In genomic region chr17:86337076-86337475, GRCm38 (mm10) we compare ENCODE assay signal across 10 mouse cellular contexts.
A peak's percentile ranks its signal among the peaks of the same experiment; 100 is the strongest.
DNase-seq lines count a peak whose midpoint lies in the region; ATAC-seq lines count a peak whose summit lies in the region.
"Had no signal": no experiment of that assay in that cellular context is flagged by ENCODE, and none has a peak within 500 bp of the region (broad histone marks: within the 10 kb centered on the region; RNA-seq: fewer than 3 reads in every experiment).

No protein-coding gene starts in this region.

- no peak overlapping the region for H3K9ac ChIP-seq in lung, embryonic 15.5 days
- no peak overlapping the region for H3K9ac ChIP-seq in midbrain, embryonic 11.5 days (ENCODE audit: low read length)
- H3K9ac ChIP-seq: liver, embryonic 13.5 days had no signal

- no peaks in the 10 kb centered on the region for H3K9me3 ChIP-seq in heart, embryonic 10.5 days
- H3K9me3 ChIP-seq in lung, embryonic 15.5 days = no peaks in the 10 kb centered on the region
- no peaks in the 10 kb centered on the region for H3K9me3 ChIP-seq in midbrain, embryonic 11.5 days (ENCODE audit: control insufficient read depth, low read length)
- H3K9me3 ChIP-seq: liver, embryonic 13.5 days had no signal

- H3K4me3 ChIP-seq in heart, embryonic 10.5 days = no peak overlapping the region
- H3K4me3 ChIP-seq in lung, embryonic 15.5 days = no peak overlapping the region
- H3K4me3 ChIP-seq in midbrain, embryonic 11.5 days (ENCODE audit: low read depth, low read length) = no peak overlapping the region
- H3K4me3 ChIP-seq: liver, embryonic 13.5 days had no signal

- no peaks in the 10 kb centered on the region for H3K36me3 ChIP-seq in heart, embryonic 10.5 days
- H3K36me3 ChIP-seq in lung, embryonic 15.5 days = no peaks in the 10 kb centered on the region
- H3K36me3 ChIP-seq in splenic B cell, adult 2 months (ENCODE audit: control insufficient read depth, insufficient read depth, low read length, poor library complexity, severe bottlenecking) = no peaks in the 10 kb centered on the region
- H3K36me3 ChIP-seq in midbrain, embryonic 11.5 days (ENCODE audit: control insufficient read depth, insufficient read depth, low read length) = no peaks in the 10 kb centered on the region
- H3K36me3 ChIP-seq: liver, embryonic 13.5 days had no signal

- intact Hi-C loops in heart, postnatal 10 days (cut with DNase I) = no loop called here
- intact Hi-C loops in left cerebral cortex, postnatal 14 days (cut with DNase I) = no loop called here

- ATAC-seq in lung, embryonic 15.5 days (ENCODE audit: borderline replicate concordance, extremely low read depth, low FRiP score, low TSS enrichment) = no peak
- ATAC-seq in midbrain, embryonic 11.5 days (ENCODE audit: low FRiP score) = no peak

- H3K27me3 ChIP-seq in heart, embryonic 10.5 days (ENCODE audit: insufficient read depth, poor library complexity, severe bottlenecking) = no peaks in the 10 kb centered on the region
- H3K27me3 ChIP-seq in lung, embryonic 15.5 days = no peaks in the 10 kb centered on the region
- no peaks in the 10 kb centered on the region for H3K27me3 ChIP-seq in splenic B cell, adult 2 months (ENCODE audit: control insufficient read depth, insufficient read depth, low read length, poor library complexity, severe bottlenecking)
- no peaks in the 10 kb centered on the region for H3K27me3 ChIP-seq in midbrain, embryonic 11.5 days (ENCODE audit: control insufficient read depth, insufficient read depth, low read length)
- H3K27me3 ChIP-seq: liver, embryonic 13.5 days had no signal

- H3K27ac ChIP-seq in heart, embryonic 10.5 days = peak overlapping the region; percentile 56
- H3K27ac ChIP-seq in lung, embryonic 15.5 days = peak overlapping the region; percentile 30; the same call in 1 of the 2 replicates
- H3K27ac ChIP-seq in midbrain, embryonic 11.5 days (ENCODE audit: low read depth, low read length) = no peak overlapping the region
- H3K27ac ChIP-seq: liver, embryonic 13.5 days had no signal

- 71% methylated on average over 3 of the region's 3 CpGs for WGBS in heart, embryonic 10.5 days
- 38% methylated on average over 3 of the region's 3 CpGs for WGBS in lung, embryonic 15.5 days
- WGBS in midbrain, embryonic 11.5 days = 77% methylated on average over 3 of the region's 3 CpGs

- DNase-seq in heart, adult 18-20 months = peak; percentile 34 to 79
- DNase-seq in heart, postnatal 10 days = no peak
- no peak for DNase-seq in heart, embryonic 10.5 days (ENCODE audit: low spot score)
- peak; percentile 95 for DNase-seq in splenic B cell, adult 2 months (ENCODE audit: low read depth, low spot score)
- DNase-seq in midbrain, embryonic 11.5 days (ENCODE audit: low spot score, missing footprints) = no peak
- no peak for DNase-seq in left cerebral cortex, postnatal 14 days (ENCODE audit: low spot score in 2 of 2)
- DNase-seq in frontal cortex, postnatal 25 days (ENCODE audit: low spot score in 2 of 2) = no peak
- DNase-seq: cerebellum, postnatal 25 days; liver, embryonic 13.5 days had no signal

- H3K4me2 ChIP-seq in lung, embryonic 15.5 days = no peak overlapping the region
- no peak overlapping the region for H3K4me2 ChIP-seq in midbrain, embryonic 11.5 days
- H3K4me2 ChIP-seq: liver, embryonic 13.5 days had no signal

- peaks cover 31% of the 10 kb centered on the region for H3K4me1 ChIP-seq in heart, embryonic 10.5 days
- H3K4me1 ChIP-seq in lung, embryonic 15.5 days = 0 out of 2 replicates have a peak, but pooled peaks cover 5% of the 10 kb centered on the region
- H3K4me1 ChIP-seq in midbrain, embryonic 11.5 days (ENCODE audit: control insufficient read depth, insufficient read depth, low read length) = no peaks in the 10 kb centered on the region

Comparison
In these comparisons a context has a peak if more than half of its experiments do, and no peak if none do; other contexts are left out.
1. DNase-seq: peak in heart, adult 18-20 months (2 of 2) and splenic B cell, adult 2 months (single experiment); none in heart, postnatal 10 days (0 of 2), heart, embryonic 10.5 days (single experiment), midbrain, embryonic 11.5 days (single experiment), left cerebral cortex, postnatal 14 days (0 of 2) and frontal cortex, postnatal 25 days (0 of 2).